Mouse (Mus musculus): ENCODE results near the gene Wdr76.

DNA sequence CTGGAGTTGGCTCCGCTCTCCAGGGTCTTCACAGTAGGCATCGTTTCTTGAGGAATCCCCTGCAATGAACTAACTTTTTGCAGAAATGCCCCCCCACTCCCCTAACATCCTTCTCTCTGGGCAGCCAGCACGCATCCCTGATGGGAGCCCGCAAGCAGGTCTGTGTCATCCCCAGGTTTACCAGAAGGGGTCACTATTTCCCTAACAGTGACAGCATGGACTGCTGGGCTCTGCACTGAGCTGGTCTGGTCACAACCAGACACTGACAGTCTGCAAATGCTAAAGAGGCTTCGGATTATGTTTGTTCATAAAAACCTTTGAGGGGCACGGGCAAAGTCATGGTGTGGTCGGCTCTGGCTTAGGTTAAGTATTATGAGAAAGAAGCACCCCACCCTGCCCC, 65.3 kb downstream of the Wdr76 start:
- peak; percentile 95 for TF ChIP-seq CTCF (IDR thresholded peaks at IDR 0.05; ENCODE audit: insufficient read depth, low read length)
- no peak for TF ChIP-seq POLR2A (IDR thresholded peaks at IDR 0.05; ENCODE audit: borderline replicate concordance, extremely low read depth, low read depth, low read length)

Measured in lung, adult 2 months (tissue).